Mouse (Mus musculus) heart, adult 11 months (tissue): ENCODE measurements around the gene Tmod2.

Source experiments
- DNase-seq: peaks from one replicate; pipeline ENCODE4 v3.0.0; 2022

The Tmod2 gene

GRCm38 (mm10) chr9:75600166-75600934, 10.8 kb downstream of the Tmod2 start:
- DNase-seq: peak; percentile 83

GRCm38 (mm10) chr9:75599191-75599841, 11.8 kb downstream of the Tmod2 start:
- peak; percentile 91 for DNase-seq

GRCm38 (mm10) chr9:75597596-75597995, 13.5 kb downstream of the Tmod2 start:
- DNase-seq: no peak

- peak; percentile 74 for DNase-seq
Observed at GRCm38 (mm10) chr9:75597036-75597435, 14.1 kb downstream of the Tmod2 start.

- DNase-seq: peak; percentile 49
Observed at GRCm38 (mm10) chr9:75593481-75593880, 17.6 kb downstream of the Tmod2 start.

GRCm38 (mm10) chr9:75589850-75590790, 21.0 kb downstream of the Tmod2 start:
- DNase-seq: no peak

GRCm38 (mm10) chr9:75581694-75582350, 29.3 kb downstream of the Tmod2 start:
- peak; percentile 94 for DNase-seq

GRCm38 (mm10) chr9:75579321-75579720, 31.8 kb downstream of the Tmod2 start:
- peak; percentile 93 for DNase-seq

- DNase-seq: no peak
Observed at GRCm38 (mm10) chr9:75571036-75571942, 39.8 kb downstream of the Tmod2 start.

GRCm38 (mm10) chr9:75568399-75568798, 42.7 kb downstream of the Tmod2 start:
- no peak for DNase-seq

- DNase-seq: no peak
Observed at GRCm38 (mm10) chr9:75564892-75565291, 46.2 kb downstream of the Tmod2 start.

GRCm38 (mm10) chr9:75563622-75564021, 47.5 kb downstream of the Tmod2 start:
- no peak for DNase-seq

- no peak for DNase-seq
Observed at GRCm38 (mm10) chr9:75563176-75563575, 47.9 kb downstream of the Tmod2 start.

- peak; percentile 91 for DNase-seq
Observed at GRCm38 (mm10) chr9:75561040-75561669, 50.0 kb downstream of the Tmod2 start.

GRCm38 (mm10) chr9:75560353-75560752, 50.8 kb downstream of the Tmod2 start:
- DNase-seq: no peak

- peak; percentile 100 for DNase-seq
Observed at GRCm38 (mm10) chr9:75559512-75560012, 51.6 kb downstream of the Tmod2 start, which contains the start of gene Tmod3. Gene Tmod3, minus strand, starts transcription at chr9:75559657.

- peak; percentile 98 for DNase-seq
Observed at GRCm38 (mm10) chr9:75558812-75559511, 52.2 kb downstream of the Tmod2 start.

- DNase-seq: no peak
Observed at GRCm38 (mm10) chr9:75558360-75558759, 52.8 kb downstream of the Tmod2 start.

GRCm38 (mm10) chr9:75553719-75554118, 57.4 kb downstream of the Tmod2 start:
- DNase-seq: no peak

GRCm38 (mm10) chr9:75551342-75551741, 59.8 kb downstream of the Tmod2 start:
- peak; percentile 87 for DNase-seq
